Mouse (Mus musculus) thymus, adult 2 months (tissue): ENCODE measurements around the gene Pcbp3. TPM values are rescaled to one million over a fixed set of nuclear protein-coding genes. Genes with fewer than 3 reads are reported as not detected.

ENCODE experiments used
- DNase-seq: peaks from one replicate; pipeline ENCODE4 v3.0.0; 2021
- H3K27ac ChIP-seq: fragments of 200-500 bp; 2 replicates; pipeline ENCODE4 v1.5.1; 2012; ENCODE audit warnings: low read length, control low read depth; ENCODE audit not compliant: control insufficient read depth, insufficient read depth
- H3K27me3 ChIP-seq: fragments of 200-500 bp; 2 replicates; pipeline ENCODE4 v1.6.1; 2012; ENCODE audit warnings: mild to moderate bottlenecking, low read length, moderate library complexity, mixed read lengths; ENCODE audit not compliant: control insufficient read depth, insufficient read depth
- H3K36me3 ChIP-seq: fragments of 200-500 bp; 2 replicates; pipeline ENCODE4 v1.6.1; 2012; ENCODE audit warnings: mild to moderate bottlenecking, low read length, moderate library complexity; ENCODE audit not compliant: control insufficient read depth, insufficient read depth
- H3K4me1 ChIP-seq: fragments of 200-500 bp; replicated peaks from 2 replicates; pipeline ENCODE4 v1.6.1; 2012; ENCODE audit warnings: low read length; ENCODE audit not compliant: control insufficient read depth, insufficient read depth
- H3K4me3 ChIP-seq: fragments of 200-500 bp; 2 replicates; pipeline ENCODE4 v1.5.1; 2012; ENCODE audit warnings: mild to moderate bottlenecking, low read length, control low read depth, moderate library complexity; ENCODE audit not compliant: control insufficient read depth, insufficient read depth
- CTCF ChIP-seq: fragments of 200-500 bp; IDR thresholded peaks from 2 replicates; pipeline ENCODE4 v1.5.1; 2012; ENCODE audit warnings: mild to moderate bottlenecking, control low read depth, low read length, moderate library complexity, borderline replicate concordance; ENCODE audit not compliant: control insufficient read depth, poor library complexity, insufficient read depth; ENCODE audit errors: extremely low read depth
- POLR2A ChIP-seq: fragments of 200-500 bp; IDR thresholded peaks from 2 replicates; pipeline ENCODE4 v1.6.1; 2012; ENCODE audit warnings: mild to moderate bottlenecking, low read length, control low read depth, moderate library complexity; ENCODE audit not compliant: control insufficient read depth, poor library complexity, insufficient read depth; ENCODE audit errors: extremely low read depth
- WGBS: fragments of 180-500 bp; shearing (Covaris S2); methylation state at CpG from one replicate; pipeline ENCODE4 v1.1.7; 2018; 5-methylcytosine and 5-hydroxymethylcytosine counted together
- polyA plus RNA-seq: library from polyadenylated mRNA; depleted of rRNA; stranded (reverse); fragments of >200 nt; gene quantifications from 2 replicates; pipeline ENCODE4 v1.2.3, GENCODE M21; 2012

Pcbp3 gene
- polyA plus RNA-seq, 1 experiment, result 12.7 TPM

DNA sequence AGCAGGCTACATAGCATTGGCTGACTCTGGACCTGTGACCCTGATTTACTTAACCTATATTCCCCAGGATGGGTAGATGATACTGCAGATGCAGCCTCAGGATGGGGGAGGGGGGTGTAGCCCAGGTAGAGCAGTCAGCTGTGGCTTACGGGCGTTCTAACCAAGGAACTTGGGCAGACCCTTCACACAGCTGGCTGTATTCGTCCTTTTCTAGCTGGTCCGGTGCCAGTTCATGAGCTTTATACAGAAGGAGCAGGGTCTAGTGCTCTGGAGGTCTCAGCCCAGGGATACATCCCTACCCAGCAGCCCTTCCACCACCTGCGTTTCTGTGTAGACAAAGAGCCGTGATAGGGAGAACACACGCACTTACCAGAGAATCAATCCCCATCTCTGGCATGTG is 234.4 kb downstream of the Pcbp3 start:
- Histone ChIP-seq H3K4me1 (no peaks in the 10 kb centered on the region), H3K36me3 (no peaks in the 10 kb centered on the region), H3K27ac (no peak overlapping the region), H3K27me3 (no peaks in the 10 kb centered on the region), H3K4me3 (no peak overlapping the region)
- no peak for DNase-seq
- WGBS, result 88% methylated on average over 7 of the region's 7 CpGs
- TF ChIP-seq CTCF, result no peak
- TF ChIP-seq POLR2A, result no peak

DNA sequence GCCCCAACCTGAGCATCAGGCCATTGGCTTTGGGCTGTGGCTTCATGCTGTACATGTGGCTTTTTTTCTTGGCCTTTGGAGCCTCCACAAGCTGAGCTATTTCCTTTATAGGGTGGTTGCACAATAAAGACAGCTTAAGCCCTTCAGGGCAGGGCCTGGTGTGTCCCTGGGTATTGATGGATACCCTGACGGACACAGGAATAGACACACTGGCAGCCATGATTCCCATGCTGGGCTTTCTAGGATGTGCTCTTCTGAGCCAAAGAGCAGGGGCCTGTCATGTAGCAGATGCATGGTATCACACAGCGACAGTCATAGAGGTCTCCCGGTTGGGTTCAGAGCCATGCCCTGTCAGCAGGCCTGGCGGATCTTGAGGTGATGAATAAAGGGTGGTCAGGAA is 234.8 kb downstream of the Pcbp3 start:
- H3K27ac ChIP-seq, result no peak overlapping the region

DNA sequence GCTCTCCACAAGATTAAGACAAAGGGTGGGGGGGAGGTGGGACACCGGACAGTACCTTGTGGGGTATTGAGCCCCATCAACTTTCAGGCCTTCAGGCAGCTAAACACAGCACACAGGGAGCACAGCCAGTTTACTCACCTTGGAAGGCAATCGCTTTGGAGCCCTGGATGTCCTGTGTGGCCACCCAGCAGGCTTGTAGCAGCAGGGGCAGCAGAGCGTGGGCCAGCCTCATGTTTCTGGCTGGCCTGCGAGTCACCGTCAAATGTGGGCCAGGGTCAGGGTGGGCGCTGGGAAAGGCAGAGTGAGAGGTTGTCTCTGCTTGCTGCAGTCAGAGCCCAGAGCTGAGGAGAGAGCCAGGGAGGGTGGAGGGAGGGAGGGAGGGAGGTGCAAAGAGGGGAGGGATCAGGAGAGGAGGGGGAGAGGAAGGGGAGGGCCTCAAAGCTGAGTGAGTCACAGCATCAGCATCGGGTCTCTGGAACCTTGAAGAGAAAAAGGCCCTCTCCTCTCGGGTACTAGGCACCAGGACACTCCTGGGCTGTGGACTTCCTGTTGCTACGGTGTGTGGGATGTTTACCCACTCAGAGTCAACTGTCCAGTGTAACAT is 235.9 kb downstream of the Pcbp3 start, which contains the start of gene Col6a1:
Col6a1 (minus strand) TSS at position 487 of the 604 bp plus-strand sequence.
- Histone ChIP-seq H3K36me3 (no peaks in the 10 kb centered on the region), H3K4me1 (no peaks in the 10 kb centered on the region), H3K27me3 (no peaks in the 10 kb centered on the region), H3K27ac (no peak within 1 kb of the TSS), H3K4me3 (peak within 1 kb of the TSS; percentile 9; the same call in 1 of the 2 replicates)
- DNase-seq, result no peak
- TF ChIP-seq CTCF (no peak), POLR2A (no peak)
- 53% methylated on average over 9 of the region's 9 CpGs for WGBS

More for the DNA sequence above, 234.8 kb downstream of the Pcbp3 start:
- Histone ChIP-seq H3K4me3 (no peak overlapping the region), H3K4me1 (no peaks in the 10 kb centered on the region), H3K27me3 (no peaks in the 10 kb centered on the region), H3K36me3 (no peaks in the 10 kb centered on the region)
- 92% methylated on average over 4 of the region's 4 CpGs for WGBS
- TF ChIP-seq POLR2A, result no peak
- TF ChIP-seq CTCF, result no peak
- DNase-seq, result no peak

DNA sequence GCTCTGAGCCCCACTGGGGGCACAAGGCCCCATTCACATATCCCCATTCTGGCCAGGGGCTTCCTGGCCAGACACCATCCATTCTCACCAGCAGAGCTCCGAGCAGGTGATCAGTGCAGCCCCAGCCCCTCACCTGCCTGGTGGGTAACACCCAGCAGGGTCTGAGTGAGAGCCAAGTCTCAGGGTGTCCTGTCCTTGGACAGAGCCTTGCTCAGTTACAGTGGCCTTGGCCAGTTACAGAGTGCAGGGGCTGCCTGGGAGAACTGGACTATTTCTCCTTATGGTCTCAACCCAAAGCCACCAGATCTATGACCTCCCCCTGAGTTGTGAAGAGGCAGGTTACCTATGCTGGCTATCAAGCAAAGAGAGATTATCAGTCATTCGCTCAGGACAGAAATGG is 236.6 kb downstream of the Pcbp3 start:
- no peaks in the 10 kb centered on the region for H3K4me1 ChIP-seq
- DNase-seq, result no peak
- 92% methylated on average over 2 of the region's 2 CpGs for WGBS
- H3K27ac ChIP-seq, result no peak overlapping the region
- H3K4me3 ChIP-seq, result no peak overlapping the region
- no peaks in the 10 kb centered on the region for H3K36me3 ChIP-seq
- TF ChIP-seq POLR2A (no peak), CTCF (no peak)
- no peaks in the 10 kb centered on the region for H3K27me3 ChIP-seq

DNA sequence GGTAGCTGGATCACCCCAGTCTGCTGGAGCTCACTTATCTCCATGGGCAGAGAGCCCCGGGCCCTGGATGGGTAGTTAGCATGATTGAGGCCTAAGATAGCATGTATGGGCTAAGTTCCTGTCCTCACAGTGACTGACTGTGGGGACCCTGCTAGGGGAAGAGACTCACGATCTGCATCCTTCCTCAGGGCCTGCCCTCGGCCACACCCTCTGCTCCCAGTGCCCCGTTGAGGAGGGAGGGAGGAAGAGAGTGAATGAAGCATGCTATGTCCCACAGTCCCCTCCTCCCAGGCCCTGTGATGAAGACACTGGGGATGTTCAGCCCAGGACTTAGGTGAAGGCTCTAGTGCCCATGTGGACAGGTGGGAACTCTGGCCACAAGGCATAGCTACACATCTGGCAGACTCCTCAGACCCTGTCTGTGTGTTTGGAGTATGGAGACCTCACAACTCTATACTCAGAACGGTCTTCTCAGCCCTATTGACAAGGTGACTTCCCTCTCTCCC is 237.4 kb downstream of the Pcbp3 start:
- H3K4me3 ChIP-seq, result no peak overlapping the region
- 33% methylated on average over 5 of the region's 5 CpGs for WGBS
- TF ChIP-seq CTCF (no peak), POLR2A (no peak)

DNA sequence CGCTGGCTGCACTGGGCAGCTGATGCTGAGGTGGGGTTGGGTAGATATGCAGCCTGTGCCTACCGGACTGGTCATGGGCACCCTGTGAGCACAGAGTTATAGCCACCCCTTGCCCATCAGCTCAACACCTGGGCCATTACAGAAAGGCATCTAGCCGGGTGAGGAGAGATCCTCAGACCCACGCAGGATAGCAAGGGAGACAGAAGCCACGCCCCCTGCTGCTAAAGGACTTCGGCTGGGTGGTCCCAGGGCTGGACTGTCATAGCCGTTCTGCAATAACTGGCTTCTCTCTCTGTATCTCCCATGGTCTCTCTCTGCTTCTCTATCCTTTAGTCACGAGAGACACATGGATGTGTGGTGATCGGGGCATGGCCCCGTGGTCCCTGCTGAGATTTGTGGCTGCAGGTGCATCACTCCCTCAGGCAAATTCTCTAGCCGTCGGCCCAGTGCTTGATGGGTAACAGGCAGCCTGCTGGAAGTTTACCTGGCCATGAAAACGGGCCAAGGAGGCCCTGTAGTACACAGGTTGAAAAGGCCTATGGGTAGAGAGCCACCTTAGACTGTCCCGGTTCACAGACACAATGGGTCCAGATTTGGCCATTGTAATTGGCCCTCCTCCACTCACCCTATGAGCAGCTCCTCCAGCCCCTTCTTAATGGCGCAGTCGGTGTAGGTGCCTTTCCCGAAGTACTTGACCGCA is 238.8 kb downstream of the Pcbp3 start:
- no peak for DNase-seq
- TF ChIP-seq POLR2A, result no peak
- no peak for TF ChIP-seq CTCF
- no peaks in the 10 kb centered on the region for H3K36me3 ChIP-seq
- H3K4me1 ChIP-seq, result no peaks in the 10 kb centered on the region
- WGBS, result 91% methylated on average over 18 of the region's 18 CpGs
- no peaks in the 10 kb centered on the region for H3K27me3 ChIP-seq
- H3K4me3 ChIP-seq, result no peak overlapping the region
- H3K27ac ChIP-seq, result no peak overlapping the region

More for the DNA sequence above, 237.4 kb downstream of the Pcbp3 start:
- no peak overlapping the region for H3K27ac ChIP-seq
- H3K36me3 ChIP-seq, result no peaks in the 10 kb centered on the region
- H3K4me1 ChIP-seq, result no peaks in the 10 kb centered on the region
- H3K27me3 ChIP-seq, result no peaks in the 10 kb centered on the region
- no peak for DNase-seq

DNA sequence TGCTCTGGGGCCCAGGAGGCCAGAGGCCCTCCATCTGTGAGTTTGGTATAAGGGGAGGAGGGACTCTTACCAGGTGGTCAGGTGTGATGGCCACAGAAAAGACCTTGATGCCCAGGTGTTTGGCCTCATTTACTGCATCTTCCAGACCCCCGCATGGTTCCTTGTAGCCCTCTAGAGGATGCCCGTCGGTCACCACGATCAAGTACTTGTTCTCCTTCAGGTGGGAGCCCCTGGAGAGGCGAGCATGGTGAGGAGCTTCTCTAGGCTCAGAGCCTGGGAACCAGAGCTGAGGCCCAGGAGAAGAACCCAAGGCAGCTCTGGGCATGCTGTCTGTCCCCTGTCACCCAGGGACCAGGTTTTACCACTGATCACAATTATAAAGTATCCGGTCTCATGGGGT is 239.9 kb downstream of the Pcbp3 start:
- DNase-seq, result no peak
- WGBS, result 94% methylated on average over 6 of the region's 6 CpGs
- no peaks in the 10 kb centered on the region for H3K36me3 ChIP-seq
- H3K27ac ChIP-seq, result no peak overlapping the region
- no peaks in the 10 kb centered on the region for H3K27me3 ChIP-seq
- TF ChIP-seq POLR2A (no peak), CTCF (no peak)
- no peak overlapping the region for H3K4me3 ChIP-seq
- no peaks in the 10 kb centered on the region for H3K4me1 ChIP-seq
